30 mouse cellular contexts compared by ENCODE assay signal in the genomic region with DNA sequence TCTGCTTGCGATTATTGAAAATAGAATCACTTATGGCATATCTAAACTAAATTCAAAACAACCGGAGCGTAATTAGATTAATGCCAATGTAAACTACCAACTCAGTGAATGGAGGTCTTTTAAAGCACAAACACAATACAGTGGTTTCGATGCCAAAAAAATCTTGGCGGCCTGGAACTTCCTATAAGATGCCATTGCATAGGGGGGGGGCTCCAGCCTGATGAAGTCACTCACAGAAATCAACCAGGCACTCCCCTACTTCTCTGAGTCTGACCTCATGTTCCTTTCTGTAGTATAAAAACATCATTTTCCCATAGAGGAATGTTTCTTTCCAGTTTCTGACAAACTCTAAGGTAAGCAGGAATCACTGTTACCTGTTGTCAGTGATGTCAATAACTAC.
DNase-seq lines count a peak whose midpoint lies in the region; ATAC-seq and TF ChIP-seq lines count a peak whose summit lies in the region.
"Had no signal": no experiment of that assay in that cellular context is flagged by ENCODE, and none has a peak within 500 bp of the region (broad histone marks: within the 10 kb centered on the region; RNA-seq: fewer than 3 reads in every experiment).

No protein-coding gene starts in this region.

- no peak overlapping the region for H3ac ChIP-seq in myocyte (ENCODE audit: control insufficient read depth, insufficient read length)

- no peak overlapping the region for H3K4me2 ChIP-seq in forebrain, embryonic 14.5 days (ENCODE audit: low read length)
- H3K4me2 ChIP-seq in forebrain, embryonic 11.5 days (ENCODE audit: low read depth, low read length, severe bottlenecking) = no peak overlapping the region
- no peak overlapping the region for H3K4me2 ChIP-seq in lung, embryonic 14.5 days
- no peak overlapping the region for H3K4me2 ChIP-seq in neural tube, embryonic 13.5 days
- peak overlapping the region; percentile 53 for H3K4me2 ChIP-seq in myocyte (ENCODE audit: low read depth)
- H3K4me2 ChIP-seq: kidney, embryonic 15.5 days; limb, embryonic 15.5 days; liver, embryonic 13.5 days; midbrain, embryonic 12.5 days; neural tube, embryonic 15.5 days; stomach, embryonic 15.5 days had no signal

- TF ChIP-seq CTCF in lung, embryonic 14.5 days (IDR thresholded peaks at IDR 0.05; ENCODE audit: low read depth) = no peak

- 36% methylated on average over 5 of the region's 5 CpGs for WGBS in forebrain, embryonic 14.5 days
- 90% methylated on average over 5 of the region's 5 CpGs for WGBS in forebrain, embryonic 11.5 days
- 54% methylated on average over 5 of the region's 5 CpGs for WGBS in lung, embryonic 14.5 days
- 81% methylated on average over 5 of the region's 5 CpGs for WGBS in neural tube, embryonic 13.5 days

- peaks cover 11% of the 10 kb centered on the region for H3K4me1 ChIP-seq in forebrain, embryonic 14.5 days (ENCODE audit: control insufficient read depth, insufficient read depth, low read length)
- H3K4me1 ChIP-seq in forebrain, embryonic 11.5 days (replicated peaks; ENCODE audit: control insufficient read depth, insufficient read depth, low read length) = no peaks in the 10 kb centered on the region
- peaks cover 6% of the 10 kb centered on the region for H3K4me1 ChIP-seq in lung, embryonic 14.5 days (ENCODE audit: insufficient read depth)
- peaks cover 13% of the 10 kb centered on the region for H3K4me1 ChIP-seq in neural tube, embryonic 13.5 days (replicated peaks)
- H3K4me1 ChIP-seq: forebrain, embryonic 10.5 days; kidney, embryonic 15.5 days; limb, embryonic 10.5 days; liver, embryonic 13.5 days; midbrain, embryonic 12.5 days; stomach, embryonic 15.5 days had no signal

- H3K27ac ChIP-seq in forebrain, embryonic 14.5 days (ENCODE audit: low read depth, low read length) = 0 out of 2 replicates have a peak overlapping the region, but pooled peaks have one; percentile 11
- no peak overlapping the region for H3K27ac ChIP-seq in forebrain, embryonic 11.5 days (ENCODE audit: low read depth, low read length)
- H3K27ac ChIP-seq in lung, embryonic 14.5 days (ENCODE audit: low read depth) = 0 out of 2 replicates have a peak overlapping the region, but pooled peaks have one; percentile 12
- H3K27ac ChIP-seq in neural tube, embryonic 13.5 days (replicated peaks) = 0 out of 2 replicates have a peak overlapping the region, but pooled peaks have one; percentile 5
- H3K27ac ChIP-seq: forebrain, embryonic 10.5 days; kidney, embryonic 15.5 days; limb, embryonic 10.5 days; limb, embryonic 15.5 days; liver, embryonic 13.5 days; midbrain, embryonic 12.5 days; neural tube, embryonic 15.5 days; stomach, embryonic 15.5 days had no signal

- H3K27me3 ChIP-seq in forebrain, embryonic 14.5 days (replicated peaks; ENCODE audit: control insufficient read depth, insufficient read depth, low read length) = no peaks in the 10 kb centered on the region
- H3K27me3 ChIP-seq in forebrain, embryonic 11.5 days (ENCODE audit: control insufficient read depth, insufficient read depth, low read length) = no peaks in the 10 kb centered on the region
- H3K27me3 ChIP-seq in lung, embryonic 14.5 days (ENCODE audit: insufficient read depth, low read length) = no peaks in the 10 kb centered on the region
- no peaks in the 10 kb centered on the region for H3K27me3 ChIP-seq in neural tube, embryonic 13.5 days
- no peaks in the 10 kb centered on the region for H3K27me3 ChIP-seq in myocyte (ENCODE audit: control insufficient read depth, insufficient read depth, insufficient read length)
- H3K27me3 ChIP-seq: kidney, embryonic 15.5 days; limb, embryonic 15.5 days; liver, embryonic 13.5 days; midbrain, embryonic 12.5 days; neural tube, embryonic 15.5 days; stomach, embryonic 15.5 days had no signal

- intact Hi-C loops in left cerebral cortex, postnatal 10 days (cut with DNase I) = no loop called here

- no peak overlapping the region for H3K4me3 ChIP-seq in forebrain, embryonic 14.5 days (ENCODE audit: low read depth, low read length)
- no peak overlapping the region for H3K4me3 ChIP-seq in forebrain, embryonic 11.5 days (ENCODE audit: low read depth, low read length)
- no peak overlapping the region for H3K4me3 ChIP-seq in lung, embryonic 14.5 days (ENCODE audit: low read depth, low read length)
- no peak overlapping the region for H3K4me3 ChIP-seq in neural tube, embryonic 13.5 days
- no peak overlapping the region for H3K4me3 ChIP-seq in myocyte
- H3K4me3 ChIP-seq: forebrain, embryonic 10.5 days; kidney, embryonic 15.5 days; limb, embryonic 10.5 days; limb, embryonic 15.5 days; liver, embryonic 13.5 days; midbrain, embryonic 12.5 days; neural tube, embryonic 15.5 days; stomach, embryonic 15.5 days had no signal

- H3K79me2 ChIP-seq in myocyte (ENCODE audit: control insufficient read depth, insufficient read depth) = no peaks in the 10 kb centered on the region

- DNase-seq in forebrain, embryonic 14.5 days (ENCODE audit: low spot score) = peak; percentile 53
- DNase-seq in forebrain, embryonic 11.5 days (ENCODE audit: low spot score) = no peak
- peak; percentile 57 for DNase-seq in lung, embryonic 14.5 days
- DNase-seq in lung, postnatal 4 days = no peak
- no peak for DNase-seq in neural tube, embryonic 10.5 days (ENCODE audit: extremely low spot score, low spot score)
- DNase-seq in left cerebral cortex, postnatal 10 days (ENCODE audit: extremely low spot score in 1 of 2, low spot score in 2 of 2) = no peak
- DNase-seq: adrenal gland, postnatal 14 days; cerebellum, adult 11-12 months; cerebellum, adult 9-11 months; gastrocnemius, postnatal 14 days; heart, postnatal 14 days; kidney, adult 18-20 months; kidney, postnatal 36 days; layer of hippocampus, postnatal 36 days; liver, embryonic 13.5 days; lung, adult 18-20 months; retina, postnatal 1 day; right cerebral cortex, postnatal 14 days; thymus, adult 18-20 months; thymus, postnatal 25 days had no signal

- TF ChIP-seq POLR2A in myocyte (IDR thresholded peaks at IDR 0.05; ENCODE audit: insufficient read length, low read depth) = no peak

- peak; percentile 36; the same call in 1 of the 2 replicates for ATAC-seq in forebrain, embryonic 14.5 days
- no peak for ATAC-seq in forebrain, embryonic 11.5 days (replicated peaks; ENCODE audit: low FRiP score)
- no peak for ATAC-seq in lung, embryonic 14.5 days (ENCODE audit: insufficient read depth)
- ATAC-seq in neural tube, embryonic 13.5 days (ENCODE audit: low read depth) = no peak
- ATAC-seq: hindbrain, embryonic 16.5 days had no signal

- no peak overlapping the region for H3K9ac ChIP-seq in forebrain, embryonic 14.5 days (ENCODE audit: low read length)
- no peak overlapping the region for H3K9ac ChIP-seq in forebrain, embryonic 11.5 days (ENCODE audit: low read length)
- no peak overlapping the region for H3K9ac ChIP-seq in lung, embryonic 14.5 days
- no peak overlapping the region for H3K9ac ChIP-seq in neural tube, embryonic 13.5 days
- H3K9ac ChIP-seq: kidney, embryonic 15.5 days; limb, embryonic 15.5 days; liver, embryonic 13.5 days; midbrain, embryonic 12.5 days; neural tube, embryonic 15.5 days; stomach, embryonic 15.5 days had no signal

- H3K36me3 ChIP-seq in forebrain, embryonic 14.5 days (ENCODE audit: control insufficient read depth, insufficient read depth, low read length) = no peaks in the 10 kb centered on the region
- H3K36me3 ChIP-seq in forebrain, embryonic 11.5 days (ENCODE audit: control insufficient read depth, insufficient read depth, low read length) = no peaks in the 10 kb centered on the region
- H3K36me3 ChIP-seq in lung, embryonic 14.5 days (ENCODE audit: insufficient read depth) = no peaks in the 10 kb centered on the region
- H3K36me3 ChIP-seq in neural tube, embryonic 13.5 days = no peaks in the 10 kb centered on the region
- no peaks in the 10 kb centered on the region for H3K36me3 ChIP-seq in myocyte (ENCODE audit: control insufficient read depth, insufficient read depth)
- H3K36me3 ChIP-seq: forebrain, embryonic 10.5 days; kidney, embryonic 15.5 days; limb, embryonic 10.5 days; limb, embryonic 15.5 days; liver, embryonic 13.5 days; midbrain, embryonic 12.5 days; neural tube, embryonic 15.5 days; stomach, embryonic 15.5 days had no signal

- no peaks in the 10 kb centered on the region for H3K9me3 ChIP-seq in forebrain, embryonic 14.5 days (replicated peaks; ENCODE audit: control insufficient read depth, low read length)
- no peaks in the 10 kb centered on the region for H3K9me3 ChIP-seq in forebrain, embryonic 11.5 days (ENCODE audit: control insufficient read depth, low read length)
- H3K9me3 ChIP-seq in lung, embryonic 14.5 days (ENCODE audit: low read depth, low read length) = no peaks in the 10 kb centered on the region
- no peaks in the 10 kb centered on the region for H3K9me3 ChIP-seq in neural tube, embryonic 13.5 days
- H3K9me3 ChIP-seq: forebrain, embryonic 10.5 days; kidney, embryonic 15.5 days; limb, embryonic 10.5 days; limb, embryonic 15.5 days; liver, embryonic 13.5 days; midbrain, embryonic 12.5 days; neural tube, embryonic 15.5 days; stomach, embryonic 15.5 days had no signal

TF ChIP-seq in myocyte, 11 proteins besides CTCF, POLR2A, EP300 and RAD21:
- TF ChIP-seq E2F4 (IDR thresholded peaks at IDR 0.05; ENCODE audit: insufficient read depth) = no peak
- TF ChIP-seq SRF (IDR thresholded peaks at IDR 0.05; ENCODE audit: control insufficient read depth, insufficient read length, low read depth) = no peak
- TF ChIP-seq TCF3 (IDR thresholded peaks at IDR 0.05; ENCODE audit: insufficient read length, low read depth) = no peak
- no peak for TF ChIP-seq TCF12 (IDR thresholded peaks at IDR 0.05; ENCODE audit: insufficient read depth, poor library complexity, severe bottlenecking)
- no peak for TF ChIP-seq MAX (IDR thresholded peaks at IDR 0.05; ENCODE audit: low read depth)
- no peak for TF ChIP-seq CEBPB (IDR thresholded peaks at IDR 0.05; ENCODE audit: insufficient read depth, poor library complexity, severe bottlenecking)
- no peak for TF ChIP-seq POLR2AphosphoS2 (IDR thresholded peaks at IDR 0.05; ENCODE audit: insufficient read length, low read depth)
- no peak for TF ChIP-seq MYOD1 (IDR thresholded peaks at IDR 0.05; ENCODE audit: control insufficient read depth in 1 of 3, insufficient read length in 2 of 3, low read depth in 2 of 3)
- no peak for TF ChIP-seq REST (IDR thresholded peaks at IDR 0.05; ENCODE audit: insufficient read depth, insufficient read length)
- TF ChIP-seq USF1 (IDR thresholded peaks at IDR 0.05; ENCODE audit: low read depth) = no peak
- TF ChIP-seq MYOG (IDR thresholded peaks at IDR 0.05; ENCODE audit: control insufficient read depth in 1 of 3, insufficient read depth in 1 of 3, insufficient read length in 2 of 3, low read depth in 2 of 3) = no peak
TF ChIP-seq in myocyte: peak in this region for 0.

Comparison
In these comparisons a context has a peak if more than half of its experiments do, and no peak if none do; other contexts are left out.
1. DNase-seq: peak in forebrain, embryonic 14.5 days (single experiment) and lung, embryonic 14.5 days (single experiment); none in forebrain, embryonic 11.5 days (single experiment), lung, postnatal 4 days (0 of 2), neural tube, embryonic 10.5 days (single experiment) and left cerebral cortex, postnatal 10 days (0 of 2).